In genomic region chr5:30710486-30710885, GRCm38 (mm10) we compare ENCODE assay signal across 8 mouse cellular contexts. TPM values are rescaled to one million over a fixed set of nuclear protein-coding genes. Genes with fewer than 3 reads are reported as not detected.
DNase-seq lines count a peak whose midpoint lies in the region; ATAC-seq lines count a peak whose summit lies in the region.

No protein-coding gene starts in this region.

- peak; percentile 85 for DNase-seq in heart, adult 11 months
- no peak for DNase-seq in heart, postnatal 4 days
- DNase-seq in cerebellum, adult 8-10 months = peak; percentile 23
- DNase-seq in urinary bladder, postnatal 14 days (ENCODE audit: low spot score) = no peak
- no peak for DNase-seq in gastrocnemius, postnatal 36 days
- no peak for DNase-seq in ovary, postnatal 10 days (ENCODE audit: low spot score)

- no peak for ATAC-seq in hindbrain, embryonic 12.5 days (ENCODE audit: low FRiP score)
- ATAC-seq in midbrain, embryonic 16.5 days = no peak

- peak overlapping the region; percentile 72 for H3K4me3 ChIP-seq in hindbrain, embryonic 12.5 days
- H3K4me3 ChIP-seq in midbrain, embryonic 16.5 days (ENCODE audit: low read depth, low read length) = peak overlapping the region; percentile 84

- H3K4me1 ChIP-seq in hindbrain, embryonic 12.5 days = peaks cover 40% of the 10 kb centered on the region
- H3K4me1 ChIP-seq in midbrain, embryonic 16.5 days (ENCODE audit: control insufficient read depth, insufficient read depth, low read length) = peaks cover 22% of the 10 kb centered on the region

- peaks cover 6% of the 10 kb centered on the region for H3K27me3 ChIP-seq in hindbrain, embryonic 12.5 days
- no peaks in the 10 kb centered on the region for H3K27me3 ChIP-seq in midbrain, embryonic 16.5 days (ENCODE audit: control insufficient read depth, insufficient read depth, low read depth, low read length)

- peak overlapping the region; percentile 92; the same call in 1 of the 2 replicates for H3K9ac ChIP-seq in hindbrain, embryonic 12.5 days
- peak overlapping the region; percentile 97; the same call in 1 of the 2 replicates for H3K9ac ChIP-seq in midbrain, embryonic 16.5 days (ENCODE audit: low read depth, low read length)

- H3K4me2 ChIP-seq in hindbrain, embryonic 12.5 days (replicated peaks) = peak overlapping the region; percentile 77
- H3K4me2 ChIP-seq in midbrain, embryonic 16.5 days (ENCODE audit: low read length) = peak overlapping the region; percentile 81

- intact Hi-C loops in gastrocnemius, postnatal 36 days (cut with DNase I) = loop anchor here (2.0 to 5.0 kb wide), 2 partner anchors 64 to 197 kb away; partner anchors contain the start of gene Ost4

- H3K27ac ChIP-seq in hindbrain, embryonic 12.5 days = peak overlapping the region; percentile 95; the same call in 1 of the 2 replicates
- peak overlapping the region; percentile 98 for H3K27ac ChIP-seq in midbrain, embryonic 16.5 days (ENCODE audit: low read length)

- WGBS in hindbrain, embryonic 12.5 days = 18% methylated on average over 8 of the region's 8 CpGs
- WGBS in midbrain, embryonic 16.5 days = 23% methylated on average over 8 of the region's 8 CpGs

- H3K36me3 ChIP-seq in hindbrain, embryonic 12.5 days = no peaks in the 10 kb centered on the region
- no peaks in the 10 kb centered on the region for H3K36me3 ChIP-seq in midbrain, embryonic 16.5 days (ENCODE audit: control insufficient read depth, insufficient read depth, low read length)

- no peaks in the 10 kb centered on the region for H3K9me3 ChIP-seq in hindbrain, embryonic 12.5 days (replicated peaks)
- no peaks in the 10 kb centered on the region for H3K9me3 ChIP-seq in midbrain, embryonic 16.5 days (replicated peaks; ENCODE audit: control insufficient read depth, low read length, poor library complexity, severe bottlenecking)

RNA-seq across cellular contexts. Expression of gene Dpysl5, which starts 0.9 kb away (rescaled TPM):
- 1 to 10 TPM; 1.6 to 2.0 TPM for total RNA-seq in heart, postnatal 4 days (2021)
- 135 and 156 TPM in 2 replicates for polyA plus RNA-seq in hindbrain, embryonic 12.5 days (2016; fragmentation: Nextera tagmentation; extraction: Ambion mirVana)
- polyA plus RNA-seq in midbrain, embryonic 16.5 days (2015; fragmentation: Nextera tagmentation; extraction: Ambion mirVana) = 284 and 306 TPM in 2 replicates
- 1 to 10 TPM; 1.4 to 2.2 TPM for total RNA-seq in gastrocnemius, postnatal 36 days (2021)

RNA-seq across cellular contexts. Expression of gene Cenpa, which starts 43.9 kb away (rescaled TPM):
- total RNA-seq in heart, postnatal 4 days (2021) = 100 to 1,000 TPM; 141 to 145 TPM
- polyA plus RNA-seq in hindbrain, embryonic 12.5 days (2016; fragmentation: Nextera tagmentation; extraction: Ambion mirVana) = 200 and 221 TPM in 2 replicates
- 22.6 and 30.5 TPM in 2 replicates for polyA plus RNA-seq in midbrain, embryonic 16.5 days (2015; fragmentation: Nextera tagmentation; extraction: Ambion mirVana)
- 1 to 10 TPM; 3.2 to 3.8 TPM for total RNA-seq in gastrocnemius, postnatal 36 days (2021)

Comparison
In these comparisons a context has a peak if more than half of its experiments do, and no peak if none do; other contexts are left out.
1. DNase-seq: peak in heart, adult 11 months (single experiment) and cerebellum, adult 8-10 months (single experiment); none in heart, postnatal 4 days (single experiment), urinary bladder, postnatal 14 days (single experiment), gastrocnemius, postnatal 36 days (0 of 2) and ovary, postnatal 10 days (single experiment).
2. RNA of gene Cenpa, which starts 43.9 kb away (total RNA-seq): 141 to 145 TPM in heart, postnatal 4 days; 3.2 to 3.8 TPM in gastrocnemius, postnatal 36 days; every median in the first group is over 10 times any median in the second.